Mouse (Mus musculus): ENCODE measurements around the gene Il17d.

- TF ChIP-seq CTCF (IDR thresholded peaks at IDR 0.05; ENCODE audit: control insufficient read depth, insufficient read depth, insufficient read length) = no peak
- no peak for TF ChIP-seq USF1 (IDR thresholded peaks at IDR 0.05; ENCODE audit: low read depth)
- TF ChIP-seq MAX (IDR thresholded peaks at IDR 0.05) = no peak
- TF ChIP-seq CEBPB (IDR thresholded peaks at IDR 0.05; ENCODE audit: low read depth) = no peak
- TF ChIP-seq FOSL1 (IDR thresholded peaks at IDR 0.05; ENCODE audit: insufficient read depth, low read length, poor library complexity, severe bottlenecking) = no peak
Measured at GRCm38 (mm10) chr14:57503729-57504128, 20.8 kb upstream of the Il17d start.
